Mouse (Mus musculus) forebrain, postnatal 0 days (tissue): ENCODE results near the gene Spsb4. TPM values are rescaled to one million over a fixed set of nuclear protein-coding genes. Genes with fewer than 3 reads are reported as not detected.

Experiments
- ATAC-seq: fragments of 200-750 bp; cut with Nextera tagmentation; 2 replicates; pipeline ENCODE4 v1.8.0; 2017; ENCODE audit warnings: mild to moderate bottlenecking, moderate library complexity
- DNase-seq: peaks from one replicate; pipeline ENCODE4 v3.0.0-alpha.2; 2015
- H3K27ac ChIP-seq: fragments of 300-500 bp; sonication (generic); 2 replicates; pipeline ENCODE4 v1.5.1; 2014; ENCODE audit warnings: low read depth, mild to moderate bottlenecking, antibody characterized with exemption, low read length, moderate library complexity, mixed read lengths
- H3K27me3 ChIP-seq: fragments of 300-500 bp; sonication (generic); 2 replicates; pipeline ENCODE4 v1.6.1; 2014; ENCODE audit warnings: mild to moderate bottlenecking, low read length, mixed read lengths; ENCODE audit not compliant: insufficient read depth
- H3K36me3 ChIP-seq: fragments of 300-500 bp; sonication (generic); 2 replicates; pipeline ENCODE4 v1.6.1; 2014; ENCODE audit warnings: mild to moderate bottlenecking, moderate library complexity; ENCODE audit not compliant: insufficient read depth
- H3K4me1 ChIP-seq: fragments of 300-500 bp; sonication (generic); 2 replicates; pipeline ENCODE4 v1.6.1; 2014; ENCODE audit warnings: antibody characterized with exemption; ENCODE audit not compliant: insufficient read depth
- H3K4me2 ChIP-seq: fragments of 300-500 bp; sonication (generic); 2 replicates; pipeline ENCODE4 v1.6.1; 2014; ENCODE audit warnings: low read depth, mild to moderate bottlenecking, moderate library complexity
- H3K4me3 ChIP-seq: fragments of 300-500 bp; sonication (generic); 2 replicates; pipeline ENCODE4 v1.5.1; 2014; ENCODE audit warnings: low read depth, low read length, mixed read lengths
- H3K9ac ChIP-seq: fragments of 300-500 bp; sonication (generic); 2 replicates; pipeline ENCODE4 v1.6.1; 2014; ENCODE audit warnings: mild to moderate bottlenecking
- H3K9me3 ChIP-seq: fragments of 300-500 bp; sonication (generic); 2 replicates; pipeline ENCODE4 v1.6.1; 2016; ENCODE audit warnings: low read length
- CTCF ChIP-seq: sonication (generic); IDR thresholded peaks from 2 replicates; pipeline ENCODE4 v1.5.1; 2016; ENCODE audit warnings: antibody characterized with exemption, control low read depth, low read depth
- WGBS: fragments of 180-500 bp; shearing (Covaris S2); extraction: QIAGEN DNeasy Blood & Tissue Kit; methylation state at CpG from one replicate; pipeline ENCODE4 v1.1.7; 2014; 5-methylcytosine and 5-hydroxymethylcytosine counted together
- polyA plus RNA-seq: library from polyadenylated mRNA; unstranded; fragments of >200 nt; fragmentation: Nextera tagmentation; extraction: Ambion mirVana; gene quantifications from 2 replicates; pipeline ENCODE4 v1.2.1, GENCODE M21; 2015
- total RNA-seq: library from RNA; depleted of rRNA; stranded (reverse); fragments of >200 nt; gene quantifications from 2 replicates; pipeline ENCODE4 v1.2.3, GENCODE M21; 2014; rRNA removed

Spsb4 gene
- total and polyA plus RNA-seq, 2 experiments from 2014 or later = 16.0 to 22.7 TPM

- Histone ChIP-seq H3K27me3 (no peaks in the 10 kb centered on the region), H3K4me2 (no peak overlapping the region), H3K27ac (no peak overlapping the region), H3K9me3 (no peaks in the 10 kb centered on the region), H3K4me1 (no peaks in the 10 kb centered on the region), H3K36me3 (no peaks in the 10 kb centered on the region), H3K4me3 (no peak overlapping the region), H3K9ac (no peak overlapping the region)
- ATAC-seq (no peak), DNase-seq (no peak)
- TF ChIP-seq CTCF = no peak
Observed at GRCm38 (mm10) chr9:96899004-96899403, 119.6 kb downstream of the Spsb4 start.

- Histone ChIP-seq H3K36me3 (no peaks in the 10 kb centered on the region), H3K4me3 (no peak overlapping the region), H3K9ac (no peak overlapping the region), H3K4me2 (no peak overlapping the region), H3K27me3 (no peaks in the 10 kb centered on the region), H3K27ac (no peak overlapping the region), H3K9me3 (no peaks in the 10 kb centered on the region), H3K4me1 (no peaks in the 10 kb centered on the region)
- TF ChIP-seq CTCF = no peak
- ATAC-seq = no peak
- 97% methylated on average over 1 of the region's 1 CpGs for WGBS
- no peak for DNase-seq
Observed at GRCm38 (mm10) chr9:96896690-96897089, 122.0 kb downstream of the Spsb4 start.

- no peak for ATAC-seq
Observed at GRCm38 (mm10) chr9:96893582-96893981, 125.1 kb downstream of the Spsb4 start.

More at GRCm38 (mm10) chr9:96893582-96893981, 125.1 kb downstream of the Spsb4 start:
- Histone ChIP-seq H3K36me3 (no peaks in the 10 kb centered on the region), H3K27me3 (no peaks in the 10 kb centered on the region), H3K4me1 (peaks cover 5% of the 10 kb centered on the region; the same call in 1 of the 2 replicates), H3K9me3 (no peaks in the 10 kb centered on the region), H3K4me3 (no peak overlapping the region), H3K4me2 (no peak overlapping the region), H3K27ac (no peak overlapping the region), H3K9ac (no peak overlapping the region)
- WGBS = 88% methylated on average over 5 of the region's 5 CpGs
- DNase-seq = no peak
- no peak for TF ChIP-seq CTCF

Other genes with a start within 250 kb of the Spsb4 start
- gene Pxylp1, start 126.2 kb downstream of the Spsb4 start, total RNA-seq = 25.2 and 35.1 TPM in 2 replicates
- 14.9 and 22.6 TPM in 2 replicates for gene Pxylp1, start 126.2 kb downstream of the Spsb4 start, polyA plus RNA-seq
- gene Slc25a36, start 92.3 kb upstream of the Spsb4 start, total RNA-seq = 102 and 138 TPM in 2 replicates
- gene Slc25a36, start 92.3 kb upstream of the Spsb4 start, polyA plus RNA-seq = 34.3 and 54.6 TPM in 2 replicates